Mouse (Mus musculus): ENCODE measurements at regions not wholly inside any gene's neighbourhood (a gene's known extent, or its start where the extent isn't known, plus 50 kb on each side); places are given as distances from the start of the nearest gene placed in this dataset.
A peak's percentile ranks its signal among the peaks of the same experiment; 100 is the strongest.

GRCm38 (mm10) chr3:139847826-139848225, 642.3 kb downstream of the Stpg2 start:
- Histone ChIP-seq H3K4me3 (no peak overlapping the region), H3K27ac (no peak overlapping the region), H3K4me1 (no peaks in the 10 kb centered on the region), H3K27me3 (ENCODE audit: insufficient read depth, poor library complexity, severe bottlenecking) (no peaks in the 10 kb centered on the region), H3K36me3 (no peaks in the 10 kb centered on the region), H3K9me3 (no peaks in the 10 kb centered on the region)
- 74% methylated on average over 5 of the region's 5 CpGs for WGBS
- no peak for DNase-seq (ENCODE audit: low spot score)

GRCm38 (mm10) chr3:139859966-139860635, 654.6 kb downstream of the Stpg2 start:
- H3K27ac ChIP-seq = peak overlapping the region; percentile 65
- 57% methylated on average over 16 of the region's 16 CpGs for WGBS

GRCm38 (mm10) chr3:139860831-139861371, 655.4 kb downstream of the Stpg2 start:
- DNase-seq (ENCODE audit: low spot score) = no peak
- H3K4me3 ChIP-seq = no peak overlapping the region
- H3K36me3 ChIP-seq = no peaks in the 10 kb centered on the region
- H3K27ac ChIP-seq = peak overlapping the region; percentile 65
- H3K27me3 ChIP-seq (ENCODE audit: insufficient read depth, poor library complexity, severe bottlenecking) = no peaks in the 10 kb centered on the region
- 67% methylated on average over 9 of the region's 9 CpGs for WGBS
- no peaks in the 10 kb centered on the region for H3K4me1 ChIP-seq
- H3K9me3 ChIP-seq = no peaks in the 10 kb centered on the region

More at GRCm38 (mm10) chr3:139859966-139860635, 654.6 kb downstream of the Stpg2 start:
- Histone ChIP-seq H3K9me3 (no peaks in the 10 kb centered on the region), H3K27me3 (ENCODE audit: insufficient read depth, poor library complexity, severe bottlenecking) (no peaks in the 10 kb centered on the region), H3K36me3 (no peaks in the 10 kb centered on the region), H3K4me1 (no peaks in the 10 kb centered on the region), H3K4me3 (no peak overlapping the region)
- no peak for DNase-seq (ENCODE audit: low spot score)

DNA sequence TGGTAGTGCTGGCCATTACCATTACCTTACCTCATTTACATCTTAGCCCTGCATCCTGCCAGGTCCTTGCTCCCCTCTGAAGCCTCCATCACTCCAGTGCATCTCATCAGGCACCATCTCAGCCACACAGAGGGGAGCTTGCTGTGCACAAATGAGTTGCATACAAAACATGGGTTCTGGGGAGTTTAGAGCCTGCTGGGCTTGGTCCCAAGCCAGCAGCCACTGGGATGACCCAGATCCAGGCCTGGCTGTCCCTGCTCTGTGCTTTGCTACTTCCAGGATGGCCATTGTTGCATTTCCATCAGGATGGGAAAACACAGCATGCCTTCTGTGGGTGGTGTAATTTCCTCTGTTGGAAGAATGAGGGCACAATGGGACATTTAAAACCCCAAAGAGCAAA, 660.8 kb downstream of the Stpg2 start:
- Histone ChIP-seq H3K27ac (no peak overlapping the region), H3K4me1 (no peaks in the 10 kb centered on the region), H3K27me3 (ENCODE audit: insufficient read depth, poor library complexity, severe bottlenecking) (no peaks in the 10 kb centered on the region), H3K9me3 (no peaks in the 10 kb centered on the region), H3K4me3 (no peak overlapping the region), H3K36me3 (no peaks in the 10 kb centered on the region)
- no peak for DNase-seq (ENCODE audit: low spot score)

GRCm38 (mm10) chr3:139867030-139867429, 661.5 kb downstream of the Stpg2 start:
- Histone ChIP-seq H3K36me3 (no peaks in the 10 kb centered on the region), H3K27ac (no peak overlapping the region), H3K4me1 (no peaks in the 10 kb centered on the region), H3K27me3 (ENCODE audit: insufficient read depth, poor library complexity, severe bottlenecking) (no peaks in the 10 kb centered on the region), H3K9me3 (no peaks in the 10 kb centered on the region), H3K4me3 (no peak overlapping the region)
- no peak for DNase-seq (ENCODE audit: low spot score)
- 86% methylated on average over 4 of the region's 4 CpGs for WGBS

GRCm38 (mm10) chr3:139867499-139867898, 662.0 kb downstream of the Stpg2 start:
- DNase-seq (ENCODE audit: low spot score) = no peak
- Histone ChIP-seq H3K9me3 (no peaks in the 10 kb centered on the region), H3K36me3 (no peaks in the 10 kb centered on the region), H3K27me3 (ENCODE audit: insufficient read depth, poor library complexity, severe bottlenecking) (no peaks in the 10 kb centered on the region), H3K4me3 (no peak overlapping the region), H3K27ac (no peak overlapping the region), H3K4me1 (no peaks in the 10 kb centered on the region)
- WGBS = 72% methylated on average over 3 of the region's 3 CpGs

DNA sequence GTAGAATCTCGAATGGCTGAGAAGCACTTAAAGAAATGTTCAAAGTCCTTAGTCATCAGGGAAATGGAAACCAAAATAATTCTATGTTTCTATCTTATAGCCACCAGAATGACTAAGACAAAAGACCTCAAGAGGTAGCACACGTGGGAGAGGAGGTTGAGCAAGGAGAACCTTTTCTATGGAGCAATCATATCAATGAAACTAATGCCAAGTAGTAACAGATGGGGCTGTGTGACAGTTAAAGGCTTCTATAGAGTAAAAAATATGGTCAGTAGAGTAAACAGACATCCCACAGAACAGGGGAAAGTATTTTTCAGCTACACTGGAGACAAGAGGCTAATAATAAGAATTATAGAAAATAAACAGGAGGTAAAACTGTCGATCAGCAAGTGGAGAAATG, 664.3 kb downstream of the Stpg2 start:
- H3K36me3 ChIP-seq = no peaks in the 10 kb centered on the region
- H3K27me3 ChIP-seq (ENCODE audit: insufficient read depth, poor library complexity, severe bottlenecking) = no peaks in the 10 kb centered on the region
- 87% methylated on average over 3 of the region's 3 CpGs for WGBS
- no peak for DNase-seq (ENCODE audit: low spot score)
- H3K4me1 ChIP-seq = no peaks in the 10 kb centered on the region
- H3K9me3 ChIP-seq = no peaks in the 10 kb centered on the region
- no peak overlapping the region for H3K4me3 ChIP-seq
- H3K27ac ChIP-seq = no peak overlapping the region

GRCm38 (mm10) chr3:139885942-139886860, 680.7 kb downstream of the Stpg2 start:
- H3K4me3 ChIP-seq = no peak overlapping the region
- H3K9me3 ChIP-seq = no peaks in the 10 kb centered on the region
- no peaks in the 10 kb centered on the region for H3K4me1 ChIP-seq
- no peak overlapping the region for H3K27ac ChIP-seq
- no peaks in the 10 kb centered on the region for H3K27me3 ChIP-seq (ENCODE audit: insufficient read depth, poor library complexity, severe bottlenecking)
- H3K36me3 ChIP-seq = no peaks in the 10 kb centered on the region
- WGBS = 73% methylated on average over 14 of the region's 14 CpGs
- DNase-seq (ENCODE audit: low spot score) = no peak

DNA sequence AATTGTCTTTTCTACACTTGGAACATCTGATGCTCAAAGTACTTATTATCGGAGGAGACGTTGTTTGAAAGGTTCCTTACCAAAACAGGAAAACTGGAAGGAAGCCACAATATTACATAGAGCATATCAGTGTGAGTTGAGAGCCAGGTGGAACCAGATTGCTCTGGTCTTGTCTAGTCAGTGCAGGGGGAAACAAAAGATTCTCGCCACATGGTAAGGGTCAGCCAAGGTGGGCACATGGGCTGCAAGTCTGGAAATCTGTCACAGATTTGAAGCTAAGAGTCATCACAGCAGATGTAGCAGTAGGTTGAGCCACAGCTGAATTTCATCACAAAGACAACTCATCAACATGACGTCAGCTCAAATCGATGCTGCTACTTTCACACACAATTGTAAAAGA, 681.8 kb downstream of the Stpg2 start:
- no peaks in the 10 kb centered on the region for H3K36me3 ChIP-seq
- H3K9me3 ChIP-seq = no peaks in the 10 kb centered on the region
- H3K4me3 ChIP-seq = no peak overlapping the region
- no peaks in the 10 kb centered on the region for H3K4me1 ChIP-seq
- no peak overlapping the region for H3K27ac ChIP-seq
- 83% methylated on average over 5 of the region's 5 CpGs for WGBS
- H3K27me3 ChIP-seq (ENCODE audit: insufficient read depth, poor library complexity, severe bottlenecking) = no peaks in the 10 kb centered on the region
- DNase-seq (ENCODE audit: low spot score) = no peak

DNA sequence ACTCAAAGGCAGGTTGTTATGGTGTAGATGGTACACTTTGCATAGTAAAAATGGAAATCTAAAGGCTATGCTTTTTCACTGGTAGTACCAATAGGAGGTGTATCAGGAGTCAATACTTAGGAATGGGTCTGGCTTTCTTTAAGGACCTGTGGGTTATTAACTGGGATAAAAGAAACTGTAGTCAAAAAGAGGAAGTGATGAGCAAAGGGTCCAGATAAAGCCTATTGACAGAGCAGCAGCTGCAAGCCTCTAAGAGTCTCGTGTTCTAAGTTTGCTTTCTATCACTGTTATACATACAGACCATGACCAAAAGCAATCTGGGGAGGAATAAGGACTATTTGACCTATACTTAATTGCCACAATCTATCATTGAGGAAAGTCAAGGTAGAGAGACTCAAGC, 683.0 kb downstream of the Stpg2 start:
- Histone ChIP-seq H3K9me3 (no peaks in the 10 kb centered on the region), H3K4me1 (no peaks in the 10 kb centered on the region), H3K27me3 (ENCODE audit: insufficient read depth, poor library complexity, severe bottlenecking) (no peaks in the 10 kb centered on the region), H3K36me3 (no peaks in the 10 kb centered on the region), H3K27ac (no peak overlapping the region), H3K4me3 (no peak overlapping the region)
- no peak for DNase-seq (ENCODE audit: low spot score)
- 57% methylated on average over 1 of the region's 1 CpGs for WGBS

GRCm38 (mm10) chr3:139890186-139890585, 684.7 kb downstream of the Stpg2 start:
- Histone ChIP-seq H3K4me1 (no peaks in the 10 kb centered on the region), H3K4me3 (no peak overlapping the region), H3K9me3 (no peaks in the 10 kb centered on the region), H3K27ac (no peak overlapping the region), H3K27me3 (ENCODE audit: insufficient read depth, poor library complexity, severe bottlenecking) (no peaks in the 10 kb centered on the region), H3K36me3 (no peaks in the 10 kb centered on the region)
- 77% methylated on average over 2 of the region's 2 CpGs for WGBS
- DNase-seq (ENCODE audit: low spot score) = no peak

DNA sequence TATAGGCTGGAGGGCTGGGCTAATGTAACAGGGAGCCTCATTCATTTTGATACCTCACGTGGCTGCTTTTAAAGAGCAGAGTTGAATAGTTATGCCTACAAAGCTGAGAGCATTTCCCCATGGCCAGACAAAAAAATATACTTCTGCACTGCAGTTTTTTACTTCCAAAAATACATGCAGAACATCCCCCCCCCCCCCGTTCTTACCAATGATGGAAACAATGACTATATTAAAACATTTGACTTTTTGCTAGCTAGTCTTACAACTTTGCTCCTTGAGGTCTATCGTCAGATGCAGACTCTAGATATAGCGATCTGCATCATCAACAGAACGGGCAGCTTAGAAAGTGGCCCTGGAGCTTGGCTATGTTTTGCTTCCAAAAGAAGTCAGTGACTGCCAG, 692.4 kb downstream of the Stpg2 start:
- WGBS = 80% methylated on average over 5 of the region's 5 CpGs
- H3K4me1 ChIP-seq = no peaks in the 10 kb centered on the region
- H3K27ac ChIP-seq = no peak overlapping the region
- H3K9me3 ChIP-seq = no peaks in the 10 kb centered on the region
- DNase-seq (ENCODE audit: low spot score) = no peak
- no peak overlapping the region for H3K4me3 ChIP-seq
- H3K27me3 ChIP-seq (ENCODE audit: insufficient read depth, poor library complexity, severe bottlenecking) = no peaks in the 10 kb centered on the region
- H3K36me3 ChIP-seq = no peaks in the 10 kb centered on the region

GRCm38 (mm10) chr3:139899213-139899612, 693.7 kb downstream of the Stpg2 start:
- no peak for DNase-seq (ENCODE audit: low spot score)
- Histone ChIP-seq H3K36me3 (no peaks in the 10 kb centered on the region), H3K9me3 (no peaks in the 10 kb centered on the region), H3K4me3 (no peak overlapping the region), H3K27me3 (ENCODE audit: insufficient read depth, poor library complexity, severe bottlenecking) (no peaks in the 10 kb centered on the region), H3K27ac (no peak overlapping the region), H3K4me1 (no peaks in the 10 kb centered on the region)
- WGBS = 52% methylated on average over 5 of the region's 5 CpGs

Measured in heart, embryonic 10.5 days (tissue).